Mouse (Mus musculus) stomach, embryonic 15.5 days (tissue): ENCODE data around the gene Ppp6r2. TPM values are rescaled to one million over a fixed set of nuclear protein-coding genes. Genes with fewer than 3 reads are reported as not detected.

Experiments
- ATAC-seq: fragments of 200-750 bp; cut with Nextera tagmentation; 2 replicates; pipeline ENCODE4 v1.8.0; 2017; ENCODE audit warnings: low read depth, moderate number of reproducible peaks, moderate TSS enrichment; ENCODE audit not compliant: insufficient read depth, low FRiP score
- H3K27ac ChIP-seq: fragments of 300-500 bp; sonication (generic); 2 replicates; pipeline ENCODE4 v1.5.1; 2015; ENCODE audit warnings: mild to moderate bottlenecking, inconsistent platforms
- H3K27me3 ChIP-seq: fragments of 300-500 bp; sonication (generic); replicated peaks from 2 replicates; pipeline ENCODE4 v1.6.1; 2015; ENCODE audit warnings: inconsistent platforms
- H3K36me3 ChIP-seq: fragments of 300-500 bp; sonication (generic); 2 replicates; pipeline ENCODE4 v1.6.1; 2015; ENCODE audit warnings: inconsistent platforms
- H3K4me1 ChIP-seq: fragments of 300-500 bp; sonication (generic); 2 replicates; pipeline ENCODE4 v1.6.1; 2015; ENCODE audit warnings: inconsistent platforms
- H3K4me2 ChIP-seq: fragments of 300-500 bp; sonication (generic); 2 replicates; pipeline ENCODE4 v1.6.1; 2015; ENCODE audit warnings: mild to moderate bottlenecking, inconsistent platforms
- H3K4me3 ChIP-seq: fragments of 300-500 bp; sonication (generic); replicated peaks from 2 replicates; pipeline ENCODE4 v1.5.1; 2015; ENCODE audit warnings: inconsistent platforms
- H3K9ac ChIP-seq: fragments of 300-500 bp; sonication (generic); 2 replicates; pipeline ENCODE4 v1.6.1; 2015; ENCODE audit warnings: inconsistent platforms
- H3K9me3 ChIP-seq: fragments of 300-500 bp; sonication (generic); 2 replicates; pipeline ENCODE4 v1.6.1; 2016; ENCODE audit warnings: inconsistent platforms
- WGBS: fragments of 180-500 bp; shearing (Covaris S2); methylation state at CpG from one replicate; pipeline ENCODE4 v1.1.7; 2015; 5-methylcytosine and 5-hydroxymethylcytosine counted together
- polyA plus RNA-seq: library from polyadenylated mRNA; unstranded; fragments of >200 nt; fragmentation: Nextera tagmentation; extraction: Ambion mirVana; gene quantifications from 2 replicates; pipeline ENCODE4 v1.2.1, GENCODE M21; 2015

The Ppp6r2 gene
- polyA plus RNA-seq, 1 experiment from 2014 or later = 28.5 TPM

DNA sequence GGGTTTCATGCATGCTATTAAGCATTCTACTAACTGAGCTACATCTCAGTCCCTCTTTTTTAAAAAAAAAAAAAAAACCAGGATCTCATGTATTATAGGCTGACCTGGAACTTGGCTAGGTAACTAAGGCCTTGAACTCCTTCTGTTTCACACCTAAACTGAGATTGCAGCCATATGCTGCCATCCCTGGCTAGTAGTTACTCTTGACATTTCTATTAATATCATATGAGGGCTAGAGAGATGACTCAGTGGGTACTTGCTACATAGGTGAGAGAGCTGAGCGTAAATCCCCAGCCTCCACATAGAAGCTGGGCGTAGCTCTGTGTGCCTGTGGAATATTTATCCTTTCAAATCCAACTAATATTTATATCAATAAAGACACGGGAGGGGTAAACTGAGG is 3.6 kb downstream of the Ppp6r2 start:
- H3K9ac ChIP-seq = no peak overlapping the region
- peaks cover 7% of the 10 kb centered on the region for H3K4me1 ChIP-seq
- no peak overlapping the region for H3K27ac ChIP-seq
- H3K36me3 ChIP-seq = 0 out of 2 replicates have a peak, but pooled peaks cover 5% of the 10 kb centered on the region
- H3K9me3 ChIP-seq = no peaks in the 10 kb centered on the region
- WGBS = 91% methylated on average over 3 of the region's 3 CpGs
- H3K4me2 ChIP-seq = no peak overlapping the region
- H3K4me3 ChIP-seq = no peak overlapping the region
- no peak for ATAC-seq
- no peaks in the 10 kb centered on the region for H3K27me3 ChIP-seq

- no peaks in the 10 kb centered on the region for H3K9me3 ChIP-seq
Measured at GRCm38 (mm10) chr15:89215611-89216233, 4.4 kb downstream of the Ppp6r2 start.

GRCm38 (mm10) chr15:89233586-89233985 is 22.2 kb downstream of the Ppp6r2 start:
- H3K4me2 ChIP-seq = no peak overlapping the region
- 43% methylated on average over 2 of the region's 2 CpGs for WGBS
- no peak for ATAC-seq

More at GRCm38 (mm10) chr15:89215611-89216233, 4.4 kb downstream of the Ppp6r2 start:
- ATAC-seq = peak; percentile 12; the same call in 1 of the 2 replicates
- Histone ChIP-seq H3K36me3 (0 out of 2 replicates have a peak, but pooled peaks cover 5% of the 10 kb centered on the region), H3K27me3 (no peaks in the 10 kb centered on the region), H3K4me2 (no peak overlapping the region), H3K4me3 (no peak overlapping the region), H3K27ac (no peak overlapping the region), H3K4me1 (peaks cover 5% of the 10 kb centered on the region), H3K9ac (no peak overlapping the region)
- 83% methylated on average over 2 of the region's 2 CpGs for WGBS

DNA sequence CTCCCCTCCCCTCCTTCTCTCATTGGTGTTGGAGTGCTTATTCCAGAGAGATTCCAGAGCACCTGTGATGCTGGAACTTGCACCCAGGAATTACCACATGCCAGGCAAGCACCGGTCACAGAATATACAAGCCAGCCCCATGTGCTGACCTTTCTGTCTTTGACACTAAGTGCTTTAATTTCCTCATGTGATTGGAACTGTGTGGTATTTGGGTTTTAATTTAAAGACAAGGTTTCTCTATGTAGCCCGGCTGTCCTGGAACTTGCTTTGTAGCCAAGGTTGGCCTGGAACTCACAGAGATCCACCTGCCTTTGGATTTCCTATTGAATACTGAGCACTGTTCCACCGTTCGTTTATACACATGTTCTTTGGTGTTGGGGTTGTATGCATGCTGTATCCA is 22.7 kb downstream of the Ppp6r2 start:
- no peak overlapping the region for H3K4me2 ChIP-seq
- H3K36me3 ChIP-seq = no peaks in the 10 kb centered on the region
- no peak overlapping the region for H3K27ac ChIP-seq
- no peak overlapping the region for H3K4me3 ChIP-seq
- H3K4me1 ChIP-seq = no peaks in the 10 kb centered on the region
- no peaks in the 10 kb centered on the region for H3K9me3 ChIP-seq
- no peaks in the 10 kb centered on the region for H3K27me3 ChIP-seq
- 85% methylated on average over 4 of the region's 4 CpGs for WGBS
- ATAC-seq = no peak
- no peak overlapping the region for H3K9ac ChIP-seq

More at GRCm38 (mm10) chr15:89233586-89233985, 22.2 kb downstream of the Ppp6r2 start:
- H3K27me3 ChIP-seq = no peaks in the 10 kb centered on the region
- no peak overlapping the region for H3K9ac ChIP-seq
- H3K4me1 ChIP-seq = no peaks in the 10 kb centered on the region
- H3K9me3 ChIP-seq = no peaks in the 10 kb centered on the region
- H3K4me3 ChIP-seq = no peak overlapping the region
- H3K27ac ChIP-seq = no peak overlapping the region
- no peaks in the 10 kb centered on the region for H3K36me3 ChIP-seq

- Histone ChIP-seq H3K27ac (no peak overlapping the region), H3K9ac (no peak overlapping the region), H3K36me3 (no peaks in the 10 kb centered on the region; the same call in 1 of the 2 replicates), H3K4me1 (no peaks in the 10 kb centered on the region), H3K27me3 (no peaks in the 10 kb centered on the region), H3K4me3 (no peak overlapping the region), H3K4me2 (no peak overlapping the region), H3K9me3 (no peaks in the 10 kb centered on the region)
- no peak for ATAC-seq
- 65% methylated on average over 3 of the region's 3 CpGs for WGBS
Measured at GRCm38 (mm10) chr15:89239751-89240392, 28.5 kb downstream of the Ppp6r2 start.

DNA sequence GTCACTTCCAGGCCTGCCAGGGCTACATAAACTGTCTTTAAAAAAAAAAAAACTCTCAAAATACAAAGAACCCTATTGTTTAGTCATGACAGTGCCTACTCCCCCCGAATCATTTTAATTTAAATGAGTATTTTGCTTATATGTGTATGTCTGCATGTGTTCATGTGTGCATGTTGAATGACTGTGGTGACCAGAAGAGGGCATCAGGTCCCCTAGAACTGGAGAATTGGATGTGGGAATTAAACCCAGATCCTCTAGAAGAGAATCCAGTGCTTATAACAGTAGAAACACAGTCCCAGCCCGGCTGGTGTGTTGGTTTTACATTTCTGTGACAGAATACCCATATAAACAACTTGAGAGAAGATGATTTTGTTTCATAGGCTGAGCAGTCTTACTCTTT is 29.7 kb downstream of the Ppp6r2 start:
- WGBS = 63% methylated on average over 2 of the region's 2 CpGs
- H3K27ac ChIP-seq = no peak overlapping the region
- no peaks in the 10 kb centered on the region for H3K9me3 ChIP-seq
- no peaks in the 10 kb centered on the region for H3K27me3 ChIP-seq
- H3K36me3 ChIP-seq = no peaks in the 10 kb centered on the region; the same call in 1 of the 2 replicates
- no peak overlapping the region for H3K9ac ChIP-seq
- no peak overlapping the region for H3K4me2 ChIP-seq
- no peak overlapping the region for H3K4me3 ChIP-seq
- no peak for ATAC-seq
- no peaks in the 10 kb centered on the region for H3K4me1 ChIP-seq

- Histone ChIP-seq H3K27ac (no peak overlapping the region), H3K27me3 (no peaks in the 10 kb centered on the region), H3K4me1 (no peaks in the 10 kb centered on the region), H3K4me3 (no peak overlapping the region), H3K9me3 (no peaks in the 10 kb centered on the region), H3K9ac (no peak overlapping the region), H3K36me3 (0 out of 2 replicates have a peak, but pooled peaks cover 5% of the 10 kb centered on the region), H3K4me2 (no peak overlapping the region)
- WGBS = 86% methylated on average over 6 of the region's 6 CpGs
- no peak for ATAC-seq
Measured at GRCm38 (mm10) chr15:89249063-89249462, 37.7 kb downstream of the Ppp6r2 start.

- 96% methylated on average over 4 of the region's 4 CpGs for WGBS
- Histone ChIP-seq H3K36me3 (0 out of 2 replicates have a peak, but pooled peaks cover 7% of the 10 kb centered on the region), H3K27ac (no peak overlapping the region)
Measured at GRCm38 (mm10) chr15:89255330-89255729, 44.0 kb downstream of the Ppp6r2 start.

GRCm38 (mm10) chr15:89258997-89259396 is 47.6 kb downstream of the Ppp6r2 start:
- no peak overlapping the region for H3K4me3 ChIP-seq
- H3K4me2 ChIP-seq = no peak overlapping the region
- H3K4me1 ChIP-seq = no peaks in the 10 kb centered on the region
- no peak for ATAC-seq
- no peaks in the 10 kb centered on the region for H3K9me3 ChIP-seq
- peaks cover 5% of the 10 kb centered on the region; the same call in 1 of the 2 replicates for H3K36me3 ChIP-seq
- H3K27ac ChIP-seq = no peak overlapping the region
- no peak overlapping the region for H3K9ac ChIP-seq
- WGBS = 95% methylated on average over 5 of the region's 5 CpGs
- no peaks in the 10 kb centered on the region for H3K27me3 ChIP-seq

More at GRCm38 (mm10) chr15:89255330-89255729, 44.0 kb downstream of the Ppp6r2 start:
- Histone ChIP-seq H3K4me2 (no peak overlapping the region), H3K4me1 (no peaks in the 10 kb centered on the region), H3K9me3 (no peaks in the 10 kb centered on the region), H3K9ac (no peak overlapping the region), H3K27me3 (no peaks in the 10 kb centered on the region), H3K4me3 (no peak overlapping the region)
- ATAC-seq = no peak

- H3K27ac ChIP-seq = no peak overlapping the region
- H3K9ac ChIP-seq = no peak overlapping the region
- WGBS = 66% methylated on average over 5 of the region's 5 CpGs
- H3K4me1 ChIP-seq = no peaks in the 10 kb centered on the region
- H3K27me3 ChIP-seq = no peaks in the 10 kb centered on the region
- no peak overlapping the region for H3K4me2 ChIP-seq
- no peak overlapping the region for H3K4me3 ChIP-seq
- no peaks in the 10 kb centered on the region for H3K9me3 ChIP-seq
- no peak for ATAC-seq
- H3K36me3 ChIP-seq = peaks cover 13% of the 10 kb centered on the region
Measured at GRCm38 (mm10) chr15:89264485-89264884, 53.1 kb downstream of the Ppp6r2 start.

GRCm38 (mm10) chr15:89275497-89275896 is 64.1 kb downstream of the Ppp6r2 start:
- 85% methylated on average over 3 of the region's 3 CpGs for WGBS
- Histone ChIP-seq H3K27me3 (no peaks in the 10 kb centered on the region), H3K4me1 (no peaks in the 10 kb centered on the region), H3K9ac (no peak overlapping the region), H3K9me3 (no peaks in the 10 kb centered on the region), H3K36me3 (peaks cover 39% of the 10 kb centered on the region), H3K27ac (no peak overlapping the region), H3K4me3 (no peak overlapping the region), H3K4me2 (no peak overlapping the region)
- ATAC-seq = no peak

- Histone ChIP-seq H3K9ac (no peak overlapping the region), H3K36me3 (peaks cover 43% of the 10 kb centered on the region), H3K27ac (no peak overlapping the region), H3K4me1 (no peaks in the 10 kb centered on the region), H3K4me2 (no peak overlapping the region), H3K27me3 (no peaks in the 10 kb centered on the region), H3K9me3 (no peaks in the 10 kb centered on the region), H3K4me3 (no peak overlapping the region)
- no peak for ATAC-seq
- WGBS = 96% methylated on average over 4 of the region's 4 CpGs
Measured at GRCm38 (mm10) chr15:89277366-89277765, 66.0 kb downstream of the Ppp6r2 start.
